Mouse (Mus musculus): ENCODE measurements at regions not wholly inside any gene's neighbourhood (a gene's known extent, or its start where the extent isn't known, plus 50 kb on each side); places are given as distances from the start of the nearest gene placed in this dataset.

DNA sequence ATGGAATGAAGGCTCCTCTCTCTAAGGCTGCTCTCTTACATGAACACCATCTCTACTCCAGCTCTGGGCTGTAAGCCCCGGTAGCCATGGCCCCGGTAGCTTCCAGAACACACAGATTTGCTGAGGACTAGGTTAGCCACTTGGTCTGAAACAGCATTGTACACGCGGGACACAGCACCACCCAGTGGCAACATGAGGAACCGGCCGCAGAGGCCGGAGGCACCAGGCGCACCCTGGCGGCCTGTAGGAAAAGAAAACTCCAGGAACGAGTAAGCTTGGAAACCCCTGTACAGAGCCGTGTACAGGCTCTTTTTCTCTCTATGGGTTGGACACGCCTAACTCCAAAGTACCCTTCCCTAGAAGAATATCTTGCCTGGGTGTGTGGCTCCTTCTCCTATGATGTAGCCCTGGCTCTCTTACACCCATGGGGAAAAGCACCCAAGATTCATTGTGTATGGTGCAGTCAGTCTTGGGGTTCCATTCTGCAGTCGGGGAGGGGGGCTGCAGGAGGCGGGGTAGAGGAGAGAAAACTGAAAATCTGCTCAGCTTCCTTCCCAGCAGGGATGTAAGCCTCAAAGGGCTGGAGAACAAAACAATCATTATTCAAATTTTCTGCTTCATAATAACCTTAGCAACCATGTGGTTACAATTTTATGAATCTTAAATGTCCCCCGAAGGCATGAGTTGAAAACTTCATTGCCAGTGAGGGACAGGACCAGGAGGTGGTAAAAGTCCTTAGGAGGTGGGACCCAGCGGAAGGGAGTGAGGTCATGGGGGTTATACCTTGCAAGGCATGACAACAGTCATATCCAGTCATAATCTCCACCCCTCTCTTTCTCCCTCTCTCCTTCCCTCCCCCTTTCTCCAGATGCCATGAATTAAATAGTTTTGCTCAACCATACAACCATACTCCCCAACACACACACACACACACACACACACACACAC is 92.6 kb downstream of the Ier5 start (continued):
- TF ChIP-seq ZNF384 (IDR thresholded peaks at IDR 0.05; ENCODE audit: low read depth, low read length), result 0 out of 2 replicates have a peak, but pooled peaks have one; percentile 20
- TF ChIP-seq MYC (IDR thresholded peaks at IDR 0.05; ENCODE audit: low read depth, low read length), result peak; percentile 68; the same call in 1 of the 2 replicates
- no peak for TF ChIP-seq ETS1 (IDR thresholded peaks at IDR 0.05; ENCODE audit: low read depth, low read length)
- TF ChIP-seq E2F4 (IDR thresholded peaks at IDR 0.05; ENCODE audit: borderline replicate concordance, low read depth, low read length), result no peak

- no peak for DNase-seq (ENCODE audit: low read depth, low spot score)
- Histone ChIP-seq H3K79me2 (ENCODE audit: control insufficient read depth, insufficient read depth, low read length, poor library complexity) (no peaks in the 10 kb centered on the region), H3K4me1 (ENCODE audit: control insufficient read depth in 1 of 2, insufficient read depth in 2 of 2, low read length in 2 of 2) (no peaks in the 10 kb centered on the region), H3K36me3 (ENCODE audit: control insufficient read depth in 1 of 2, insufficient read depth in 2 of 2, low read length in 2 of 2) (no peaks in the 10 kb centered on the region), H3K27ac (ENCODE audit: control insufficient read depth, low read depth, low read length) (no peak overlapping the region), H3K9ac (ENCODE audit: control insufficient read depth, low read depth, low read length, poor library complexity, severe bottlenecking) (no peak overlapping the region), H3K9me3 (replicated peaks; ENCODE audit: insufficient read depth, low read length) (no peaks in the 10 kb centered on the region), H3K4me3 (ENCODE audit: control insufficient read depth in 1 of 2, insufficient read depth in 1 of 2, low read depth in 2 of 2, low read length in 2 of 2) (no peak overlapping the region), H3K27me3 (ENCODE audit: control insufficient read depth in 1 of 2, insufficient read depth in 2 of 2, low read length in 2 of 2) (no peaks in the 10 kb centered on the region)
- TF ChIP-seq HCFC1 (IDR thresholded peaks at IDR 0.05; ENCODE audit: low read depth, low read length) (no peak), SIN3A (IDR thresholded peaks at IDR 0.05; ENCODE audit: low read length) (no peak), GATA1 (IDR thresholded peaks at IDR 0.05; ENCODE audit: low read depth, low read length) (no peak), EP300 (IDR thresholded peaks at IDR 0.05; ENCODE audit: low read depth in 1 of 2, low read length in 2 of 2) (no peak), E2F4 (IDR thresholded peaks at IDR 0.05; ENCODE audit: borderline replicate concordance, low read depth, low read length) (no peak), CHD1 (IDR thresholded peaks at IDR 0.05; ENCODE audit: low read depth, low read length) (no peak), CHD2 (IDR thresholded peaks at IDR 0.05; ENCODE audit: low read length) (no peak), TBP (IDR thresholded peaks at IDR 0.05; ENCODE audit: low read depth, low read length) (no peak), MYC (IDR thresholded peaks at IDR 0.05; ENCODE audit: low read depth, low read length) (no peak), CTCF (IDR thresholded peaks at IDR 0.05 in 2 of 3, conservative IDR thresholded peaks at IDR 0.05 in 1 of 3; ENCODE audit: control insufficient read depth in 1 of 3, insufficient read depth in 1 of 3, low read depth in 2 of 3, low read length in 3 of 3, poor library complexity in 1 of 3, severe bottlenecking in 1 of 3) (no peak), ETS1 (IDR thresholded peaks at IDR 0.05; ENCODE audit: low read depth, low read length) (no peak), USF2 (IDR thresholded peaks at IDR 0.05; ENCODE audit: borderline replicate concordance in 1 of 2, insufficient read depth in 1 of 2, low read depth in 1 of 2, low read length in 2 of 2) (no peak), MAZ (IDR thresholded peaks at IDR 0.05; ENCODE audit: low read depth, low read length) (no peak), MXI1 (IDR thresholded peaks at IDR 0.05; ENCODE audit: low read depth, low read length) (no peak), ZC3H11A (IDR thresholded peaks at IDR 0.05; ENCODE audit: low read depth, low read length) (no peak), USF1 (IDR thresholded peaks at IDR 0.05; ENCODE audit: low read depth, low read length) (no peak)
These were observed 93.3 kb downstream of the Ier5 start for GRCm38 (mm10) chr1:155006099-155006498.

All from MEL (cell line).